Mouse (Mus musculus) bone marrow macrophage, adult 2 months (primary cell): ENCODE data around the gene Tas2r119.

Experiments used
- CTCF ChIP-seq: IDR thresholded peaks from 2 replicates; pipeline ENCODE4 v1.5.1; 2012; ENCODE audit warnings: low read depth, mild to moderate bottlenecking, low read length, moderate library complexity
- POLR2A ChIP-seq: IDR thresholded peaks from 2 replicates; pipeline ENCODE4 v1.6.1; 2012; ENCODE audit warnings: mild to moderate bottlenecking, low read depth, low read length, borderline replicate concordance

GRCm38 (mm10) chr15:32153404-32153803, 23.7 kb upstream of the Tas2r119 start:
- no peak for TF ChIP-seq CTCF
- no peak for TF ChIP-seq POLR2A
